Mouse (Mus musculus) gonadal fat pad, adult 2 months (tissue): ENCODE measurements at regions not wholly inside any gene's neighbourhood (a gene's known extent, or its start where the extent isn't known, plus 50 kb on each side); places are given as distances from the start of the nearest gene placed in this dataset.

ENCODE experiments used
- DNase-seq: peaks from one replicate; pipeline ENCODE4 v3.0.0-alpha.2; 2012; ENCODE audit warnings: low read depth

- DNase-seq, result no peak
These were observed 54.4 kb upstream of the 9630041A04Rik start for GRCm38 (mm10) chr9:101807249-101807648.

GRCm38 (mm10) chr9:101796718-101797117, 64.9 kb upstream of the 9630041A04Rik start:
- no peak for DNase-seq

- DNase-seq, result no peak
These were observed 65.6 kb upstream of the 9630041A04Rik start for GRCm38 (mm10) chr9:101796063-101796462.

GRCm38 (mm10) chr9:101795436-101795835, 66.2 kb upstream of the 9630041A04Rik start:
- DNase-seq, result no peak

- no peak for DNase-seq
These were observed 70.7 kb upstream of the 9630041A04Rik start for GRCm38 (mm10) chr9:101790936-101791335.

GRCm38 (mm10) chr9:101740949-101741605, 120.6 kb upstream of the 9630041A04Rik start:
- no peak for DNase-seq

GRCm38 (mm10) chr9:101739322-101739721, 122.3 kb upstream of the 9630041A04Rik start:
- no peak for DNase-seq

- DNase-seq, result no peak
These were observed 127.4 kb upstream of the 9630041A04Rik start for GRCm38 (mm10) chr9:101734271-101734670.

GRCm38 (mm10) chr9:101733611-101734225, 127.9 kb upstream of the 9630041A04Rik start:
- no peak for DNase-seq

- DNase-seq, result no peak
These were observed 131.5 kb upstream of the 9630041A04Rik start for GRCm38 (mm10) chr9:101730136-101730535.

GRCm38 (mm10) chr9:101717911-101718310, 143.7 kb upstream of the 9630041A04Rik start:
- no peak for DNase-seq

- DNase-seq, result no peak
These were observed 145.3 kb upstream of the 9630041A04Rik start for GRCm38 (mm10) chr9:101716326-101716725.

GRCm38 (mm10) chr9:101714805-101715204, 146.8 kb upstream of the 9630041A04Rik start:
- no peak for DNase-seq

- no peak for DNase-seq
These were observed 151.0 kb upstream of the 9630041A04Rik start for GRCm38 (mm10) chr9:101710611-101711071.

- no peak for DNase-seq
These were observed 161.3 kb upstream of the 9630041A04Rik start for GRCm38 (mm10) chr9:101700368-101700767.

- no peak for DNase-seq
These were observed 167.6 kb upstream of the 9630041A04Rik start for GRCm38 (mm10) chr9:101694054-101694453.

- no peak for DNase-seq
These were observed 170.3 kb upstream of the 9630041A04Rik start for GRCm38 (mm10) chr9:101691336-101691735.

- DNase-seq, result no peak
These were observed 170.7 kb upstream of the 9630041A04Rik start for GRCm38 (mm10) chr9:101690916-101691315.

- DNase-seq, result no peak
These were observed 171.2 kb upstream of the 9630041A04Rik start for GRCm38 (mm10) chr9:101690402-101690861.

- DNase-seq, result no peak
These were observed 171.9 kb upstream of the 9630041A04Rik start for GRCm38 (mm10) chr9:101689532-101690401.

GRCm38 (mm10) chr9:101687226-101687625, 174.4 kb upstream of the 9630041A04Rik start:
- no peak for DNase-seq

GRCm38 (mm10) chr9:101677563-101677962, 184.1 kb upstream of the 9630041A04Rik start:
- DNase-seq, result no peak
